Mouse (Mus musculus) heart, adult 2 months (tissue): ENCODE results near the gene Prex1.
A peak's percentile ranks its signal among the peaks of the same experiment; 100 is the strongest.

ENCODE experiments used
- CTCF ChIP-seq: fragments of 200-600 bp; IDR thresholded peaks from 2 replicates; pipeline ENCODE4 v1.8.1; 2022; ENCODE audit warnings: antibody characterized with exemption, mild to moderate bottlenecking, moderate library complexity
- EP300 ChIP-seq: fragments of 200-500 bp; IDR thresholded peaks from 2 replicates; pipeline ENCODE4 v1.6.1; 2011; ENCODE audit warnings: low read depth, low read length, control low read depth; ENCODE audit not compliant: insufficient read depth

DNA sequence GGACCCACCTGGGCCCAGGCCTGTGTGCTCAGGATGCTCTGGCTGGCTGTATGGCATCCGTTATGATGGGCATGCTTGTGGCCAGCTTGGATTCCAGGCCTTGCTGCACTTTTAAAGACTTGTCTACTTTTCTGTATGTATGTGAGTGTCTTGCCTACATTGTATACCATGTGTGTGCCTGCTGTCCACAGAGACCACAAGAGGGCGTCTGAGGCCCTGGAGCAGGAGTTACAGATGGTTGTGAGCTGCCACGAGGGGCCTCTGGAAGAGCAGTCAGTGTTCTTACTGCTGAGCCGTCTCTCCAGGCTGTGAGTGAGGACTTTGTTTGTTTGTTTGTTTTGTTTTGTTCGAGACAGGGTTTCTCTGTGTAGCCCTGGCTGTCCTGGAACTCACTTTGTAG is 148.1 kb downstream of the Prex1 start:
- TF ChIP-seq CTCF, result peak; percentile 38
- TF ChIP-seq EP300, result no peak
